Mouse (Mus musculus) heart, postnatal 0 days (tissue): ENCODE measurements around the gene Mrpl35. TPM values are rescaled to one million over a fixed set of nuclear protein-coding genes. Genes with fewer than 3 reads are reported as not detected.
A peak's percentile ranks its signal among the peaks of the same experiment; 100 is the strongest.
"Not testable (repeated sequence)": the region's sequence is repeated elsewhere in the genome, so short reads cannot be mapped to it uniquely, and the experiment has no call there.

Experiments used
- ATAC-seq: fragments of 200-750 bp; cut with Nextera tagmentation; 2 replicates; pipeline ENCODE4 v1.8.0; 2017; ENCODE audit warnings: low read depth, moderate number of reproducible peaks, moderate library complexity; ENCODE audit not compliant: insufficient read depth
- DNase-seq: peaks from one replicate; pipeline ENCODE4 v3.0.0-alpha.2; 2016; ENCODE audit warnings: low spot score
- H3K27ac ChIP-seq: fragments of 300-500 bp; sonication (generic); 2 replicates; pipeline ENCODE4 v1.5.1; 2014; ENCODE audit warnings: low read depth, mild to moderate bottlenecking
- H3K27me3 ChIP-seq: fragments of 300-500 bp; sonication (generic); 2 replicates; pipeline ENCODE4 v1.6.1; 2014; ENCODE audit warnings: low read length, mixed read lengths; ENCODE audit not compliant: control insufficient read depth, insufficient read depth
- H3K36me3 ChIP-seq: fragments of 300-500 bp; sonication (generic); replicated peaks from 2 replicates; pipeline ENCODE4 v1.6.1; 2014; ENCODE audit warnings: low read length, mixed read lengths; ENCODE audit not compliant: control insufficient read depth, insufficient read depth
- H3K4me1 ChIP-seq: fragments of 300-500 bp; sonication (generic); 2 replicates; pipeline ENCODE4 v1.6.1; 2014; ENCODE audit warnings: antibody characterized with exemption; ENCODE audit not compliant: control insufficient read depth, insufficient read depth
- H3K4me2 ChIP-seq: fragments of 300-500 bp; sonication (generic); 2 replicates; pipeline ENCODE4 v1.6.1; 2014; ENCODE audit warnings: low read depth, mild to moderate bottlenecking, low read length, moderate library complexity
- H3K4me3 ChIP-seq: fragments of 300-500 bp; sonication (generic); 2 replicates; pipeline ENCODE4 v1.5.1; 2014; ENCODE audit warnings: low read depth, low read length
- H3K9ac ChIP-seq: fragments of 300-500 bp; sonication (generic); replicated peaks from 2 replicates; pipeline ENCODE4 v1.6.1; 2014; ENCODE audit warnings: low read depth, low read length, mixed read lengths
- H3K9me3 ChIP-seq: fragments of 300-500 bp; sonication (generic); replicated peaks from 2 replicates; pipeline ENCODE4 v1.6.1; 2016; ENCODE audit warnings: low read length; ENCODE audit not compliant: control insufficient read depth
- CTCF ChIP-seq: IDR thresholded peaks from 2 replicates; pipeline ENCODE4 v1.5.1; 2016; ENCODE audit warnings: antibody characterized with exemption, control low read depth, low read depth
- EP300 ChIP-seq: IDR thresholded peaks from 2 replicates; pipeline ENCODE4 v1.6.1; 2016; ENCODE audit warnings: antibody characterized with exemption, low read depth
- WGBS: fragments of 180-500 bp; shearing (Covaris S2); extraction: QIAGEN DNeasy Blood & Tissue Kit; methylation state at CpG from one replicate; pipeline ENCODE4 v1.1.7; 2014; 5-methylcytosine and 5-hydroxymethylcytosine counted together
- polyA plus RNA-seq: library from polyadenylated mRNA; unstranded; fragments of >200 nt; fragmentation: Nextera tagmentation; extraction: Ambion mirVana; gene quantifications from 2 replicates; pipeline ENCODE4 v1.2.1, GENCODE M21; 2015
- total RNA-seq: library from RNA; depleted of rRNA; stranded (reverse); fragments of >200 nt; gene quantifications from 2 replicates; pipeline ENCODE4 v1.2.3, GENCODE M21; 2014; ENCODE audit warnings: low replicate concordance; rRNA removed

The Mrpl35 gene
- 8.9 and 13.2 TPM in 2 replicates for total RNA-seq
- 91.3 and 92.1 TPM in 2 replicates for polyA plus RNA-seq

GRCm38 (mm10) chr6:71826869-71827268 lies at the start of gene Mrpl35:
Gene Mrpl35, minus strand, starts transcription at chr6:71826969.
- no peak within 1 kb of the TSS for H3K4me3 ChIP-seq
- no peaks in the 10 kb centered on the region for H3K9me3 ChIP-seq
- TF ChIP-seq EP300: no peak
- no peak for TF ChIP-seq CTCF
- no peak within 1 kb of the TSS for H3K27ac ChIP-seq
- WGBS: 31% methylated on average over 1 of the region's 1 CpGs
- ATAC-seq (no peak), DNase-seq (no peak)
- H3K27me3 ChIP-seq: no peaks in the 10 kb centered on the region
- peaks cover 20% of the 10 kb centered on the region; the same call in 1 of the 2 replicates for H3K4me1 ChIP-seq
- H3K36me3 ChIP-seq: no peaks in the 10 kb centered on the region
- no peak within 1 kb of the TSS for H3K9ac ChIP-seq
- H3K4me2 ChIP-seq: no peak within 1 kb of the TSS

- no peak for TF ChIP-seq CTCF
- Histone ChIP-seq H3K4me2 (no peak overlapping the region), H3K27ac (no peak overlapping the region), H3K9ac (no peak overlapping the region), H3K4me3 (no peak overlapping the region), H3K9me3 (no peaks in the 10 kb centered on the region), H3K36me3 (peaks cover 87% of the 10 kb centered on the region), H3K27me3 (no peaks in the 10 kb centered on the region), H3K4me1 (no peaks in the 10 kb centered on the region)
- 87% methylated on average over 9 of the region's 9 CpGs for whole genome bisulfite sequencing
- ATAC-seq (no peak), DNase-seq (no peak)
These were observed 44.6 kb upstream of the Mrpl35 start for GRCm38 (mm10) chr6:71871396-71871795.

- Histone ChIP-seq H3K4me3 (no peak overlapping the region), H3K4me2 (no peak overlapping the region), H3K9me3 (no peaks in the 10 kb centered on the region), H3K27me3 (no peaks in the 10 kb centered on the region), H3K4me1 (no peaks in the 10 kb centered on the region), H3K9ac (no peak overlapping the region), H3K27ac (no peak overlapping the region), H3K36me3 (peaks cover 88% of the 10 kb centered on the region)
- ATAC-seq (no peak), DNase-seq (no peak)
- 93% methylated on average over 1 of the region's 1 CpGs for WGBS
- TF ChIP-seq EP300 (no peak), CTCF (peak; percentile 23)
These were observed 42.0 kb upstream of the Mrpl35 start for GRCm38 (mm10) chr6:71868809-71869208.

GRCm38 (mm10) chr6:71867751-71868150 lies 41.0 kb upstream of the Mrpl35 start:
- no peaks in the 10 kb centered on the region for H3K4me1 ChIP-seq
- no peak overlapping the region for H3K27ac ChIP-seq
- DNase-seq (no peak), ATAC-seq (no peak)
- H3K9me3 ChIP-seq: no peaks in the 10 kb centered on the region
- H3K27me3 ChIP-seq: no peaks in the 10 kb centered on the region
- no peak overlapping the region for H3K4me3 ChIP-seq
- TF ChIP-seq CTCF: no peak
- TF ChIP-seq EP300: no peak
- no peak overlapping the region for H3K9ac ChIP-seq
- no peak overlapping the region for H3K4me2 ChIP-seq
- H3K36me3 ChIP-seq: peaks cover 88% of the 10 kb centered on the region
- 81% methylated on average over 2 of the region's 2 CpGs for WGBS

GRCm38 (mm10) chr6:71846906-71847305 lies 20.1 kb upstream of the Mrpl35 start:
- H3K4me3 ChIP-seq, H3K27me3 ChIP-seq, H3K27ac ChIP-seq, H3K4me1 ChIP-seq, H3K4me2 ChIP-seq, DNase-seq, ATAC-seq, H3K9me3 ChIP-seq, H3K9ac ChIP-seq: not testable (repeated sequence)
- peaks cover 44% of the 10 kb centered on the region for H3K36me3 ChIP-seq
- 97% methylated on average over 6 of the region's 6 CpGs for WGBS

GRCm38 (mm10) chr6:71840597-71841290 lies 14.0 kb upstream of the Mrpl35 start:
- H3K4me3 ChIP-seq: no peak overlapping the region
- WGBS: 95% methylated on average over 1 of the region's 1 CpGs

More at GRCm38 (mm10) chr6:71840597-71841290, 14.0 kb upstream of the Mrpl35 start:
- no peaks in the 10 kb centered on the region for H3K4me1 ChIP-seq
- H3K9me3 ChIP-seq: no peaks in the 10 kb centered on the region
- no peak for ATAC-seq
- no peak for DNase-seq
- H3K27me3 ChIP-seq: no peaks in the 10 kb centered on the region
- no peak for TF ChIP-seq EP300
- TF ChIP-seq CTCF: no peak
- H3K36me3 ChIP-seq: peaks cover 16% of the 10 kb centered on the region; the same call in 1 of the 2 replicates
- no peak overlapping the region for H3K9ac ChIP-seq
- H3K27ac ChIP-seq: no peak overlapping the region
- H3K4me2 ChIP-seq: no peak overlapping the region
